Mouse (Mus musculus): Measurements from ENCODE around the gene Acan. TPM values are rescaled to one million over a fixed set of nuclear protein-coding genes. Genes with fewer than 3 reads are reported as not detected.

The Acan gene
- total RNA-seq, 2 experiments from 2014 or later = 1.2 to 31.4 TPM

GRCm38 (mm10) chr7:79133391-79133790 is 80.1 kb downstream of the Acan start:
- no peak for DNase-seq (ENCODE audit: low spot score in 2 of 2)

GRCm38 (mm10) chr7:79139328-79139824 is 86.1 kb downstream of the Acan start:
- DNase-seq (ENCODE audit: low spot score in 2 of 2) = no peak

GRCm38 (mm10) chr7:79139891-79140591 is 86.8 kb downstream of the Acan start:
- no peak for DNase-seq (ENCODE audit: low spot score in 2 of 2)

- DNase-seq (ENCODE audit: low spot score in 2 of 2) = peak; percentile 81 to 87
Measured at GRCm38 (mm10) chr7:79140897-79141296, 87.6 kb downstream of the Acan start.

- DNase-seq (ENCODE audit: low spot score in 2 of 2) = no peak
Measured at GRCm38 (mm10) chr7:79147011-79147837, 93.9 kb downstream of the Acan start.

GRCm38 (mm10) chr7:79147931-79148653 is 94.8 kb downstream of the Acan start:
- DNase-seq (ENCODE audit: low spot score in 2 of 2) = peak in 1 of 2 experiments; percentile 31

- DNase-seq (ENCODE audit: low spot score in 2 of 2) = peak; percentile 90
Measured at GRCm38 (mm10) chr7:79148711-79149266, 95.5 kb downstream of the Acan start, which contains the start of gene Mfge8. Gene Mfge8, minus strand, starts transcription at chr7:79149060.

- no peak for DNase-seq (ENCODE audit: low spot score in 2 of 2)
Measured at GRCm38 (mm10) chr7:79149522-79149921, 96.2 kb downstream of the Acan start.

GRCm38 (mm10) chr7:79159406-79159805 is 106.1 kb downstream of the Acan start:
- no peak for DNase-seq (ENCODE audit: low spot score in 2 of 2)

Other genes starting within 250 kb of the Acan start
- 10 to 100 TPM; 10.5 to 11.8 TPM for gene Det1, start 206.2 kb upstream of the Acan start, total RNA-seq (2021)
- 10 to 100 TPM; 45.7 to 52.2 TPM for gene Aen, start 157.6 kb upstream of the Acan start, total RNA-seq (2021)
- 10 to 100 TPM in 1 of 2 experiments, 1 to 10 TPM in 1; 5.4 to 12.2 TPM for gene Isg20, start 140.1 kb upstream of the Acan start, total RNA-seq (2021)
- gene Hapln3, start 77.5 kb downstream of the Acan start, total RNA-seq (2021) = under 1 TPM; 0.56 to 0.74 TPM
- 100 to 1,000 TPM; 180 to 220 TPM for gene Mfge8, start 95.6 kb downstream of the Acan start, total RNA-seq (2021)
- gene Abhd2, start 219.7 kb downstream of the Acan start, total RNA-seq (2021) = 1,000 to 10,000 TPM; 1,132 to 1,460 TPM